Mouse (Mus musculus) midbrain, postnatal 0 days (tissue): ENCODE data around the gene Tenm2. TPM values are rescaled to one million over a fixed set of nuclear protein-coding genes. Genes with fewer than 3 reads are reported as not detected.

Source experiments
- ATAC-seq: fragments of 200-750 bp; cut with Nextera tagmentation; 2 replicates; pipeline ENCODE4 v1.8.0; 2017; ENCODE audit warnings: moderate number of reproducible peaks, mild to moderate bottlenecking, moderate TSS enrichment, moderate library complexity; ENCODE audit not compliant: low FRiP score
- DNase-seq: peaks from one replicate; pipeline ENCODE4 v3.0.0-alpha.2; 2015; ENCODE audit warnings: low spot score
- H3K27ac ChIP-seq: fragments of 300-500 bp; sonication (generic); 2 replicates; pipeline ENCODE4 v1.5.1; 2014; ENCODE audit warnings: low read depth, mild to moderate bottlenecking, low read length, mixed read lengths
- H3K27me3 ChIP-seq: fragments of 300-500 bp; sonication (generic); 2 replicates; pipeline ENCODE4 v1.6.1; 2014; ENCODE audit warnings: low read length, control low read depth, mixed read lengths; ENCODE audit not compliant: insufficient read depth
- H3K36me3 ChIP-seq: fragments of 300-500 bp; sonication (generic); 2 replicates; pipeline ENCODE4 v1.6.1; 2014; ENCODE audit warnings: low read length, control low read depth, mixed read lengths; ENCODE audit not compliant: insufficient read depth
- H3K4me1 ChIP-seq: fragments of 300-500 bp; sonication (generic); 2 replicates; pipeline ENCODE4 v1.6.1; 2014; ENCODE audit warnings: mild to moderate bottlenecking, control low read depth, antibody characterized with exemption, low read length, mixed read lengths; ENCODE audit not compliant: insufficient read depth
- H3K4me2 ChIP-seq: fragments of 300-500 bp; sonication (generic); 2 replicates; pipeline ENCODE4 v1.6.1; 2014; ENCODE audit warnings: low read depth, mild to moderate bottlenecking, low read length, mixed read lengths; ENCODE audit not compliant: poor library complexity, severe bottlenecking
- H3K4me3 ChIP-seq: fragments of 300-500 bp; sonication (generic); 2 replicates; pipeline ENCODE4 v1.5.1; 2014; ENCODE audit warnings: low read depth, mild to moderate bottlenecking, low read length, moderate library complexity
- H3K9ac ChIP-seq: fragments of 300-500 bp; sonication (generic); replicated peaks from 2 replicates; pipeline ENCODE4 v1.6.1; 2014; ENCODE audit warnings: mild to moderate bottlenecking, low read length, moderate library complexity, mixed read lengths; ENCODE audit not compliant: poor library complexity, severe bottlenecking
- H3K9me3 ChIP-seq: fragments of 300-500 bp; sonication (generic); 2 replicates; pipeline ENCODE4 v1.6.1; 2016; ENCODE audit warnings: low read length, control low read depth
- CTCF ChIP-seq: IDR thresholded peaks from 2 replicates; pipeline ENCODE4 v1.5.1; 2016; ENCODE audit warnings: antibody characterized with exemption, mild to moderate bottlenecking
- WGBS: fragments of 180-500 bp; shearing (Covaris S2); extraction: QIAGEN DNeasy Blood & Tissue Kit; methylation state at CpG from one replicate; pipeline ENCODE4 v1.1.7; 2014; 5-methylcytosine and 5-hydroxymethylcytosine counted together
- polyA plus RNA-seq: library from polyadenylated mRNA; unstranded; fragments of >200 nt; fragmentation: Nextera tagmentation; extraction: Ambion mirVana; gene quantifications from 2 replicates; pipeline ENCODE4 v1.2.1, GENCODE M21; 2015
- total RNA-seq: library from RNA; depleted of rRNA; stranded (reverse); fragments of >200 nt; gene quantifications from 2 replicates; pipeline ENCODE4 v1.2.3, GENCODE M21; 2014

Gene Tenm2
- total and polyA plus RNA-seq, 2 experiments from 2014 or later = 62.6 to 138 TPM

GRCm38 (mm10) chr11:36226061-36226460, 1009.7 kb downstream of the Tenm2 start:
- Histone ChIP-seq H3K4me2 (no peak overlapping the region), H3K9me3 (no peaks in the 10 kb centered on the region), H3K9ac (no peak overlapping the region), H3K4me3 (no peak overlapping the region), H3K27me3 (no peaks in the 10 kb centered on the region), H3K36me3 (no peaks in the 10 kb centered on the region), H3K27ac (no peak overlapping the region), H3K4me1 (no peaks in the 10 kb centered on the region; the same call in 1 of the 2 replicates)
- 38% methylated on average over 3 of the region's 3 CpGs for WGBS
- DNase-seq = no peak
- no peak for TF ChIP-seq CTCF
- no peak for ATAC-seq

- ATAC-seq (no peak), DNase-seq (no peak)
- H3K9ac ChIP-seq = no peak overlapping the region
- H3K27ac ChIP-seq = no peak overlapping the region
- no peaks in the 10 kb centered on the region for H3K9me3 ChIP-seq
- no peaks in the 10 kb centered on the region for H3K27me3 ChIP-seq
- peaks cover 6% of the 10 kb centered on the region; the same call in 1 of the 2 replicates for H3K4me1 ChIP-seq
- H3K4me3 ChIP-seq = no peak overlapping the region
- no peak for TF ChIP-seq CTCF
- H3K4me2 ChIP-seq = no peak overlapping the region
- H3K36me3 ChIP-seq = no peaks in the 10 kb centered on the region
- WGBS = 81% methylated on average over 7 of the region's 7 CpGs
These were observed 1011.9 kb downstream of the Tenm2 start for GRCm38 (mm10) chr11:36223716-36224439.

- H3K9ac ChIP-seq = no peak overlapping the region
These were observed 1013.7 kb downstream of the Tenm2 start for GRCm38 (mm10) chr11:36222071-36222470.

GRCm38 (mm10) chr11:36221271-36221975, 1014.3 kb downstream of the Tenm2 start:
- H3K36me3 ChIP-seq = no peaks in the 10 kb centered on the region
- H3K9ac ChIP-seq = 0 out of 2 replicates have a peak overlapping the region, but pooled peaks have one; percentile 5
- no peaks in the 10 kb centered on the region for H3K9me3 ChIP-seq
- no peaks in the 10 kb centered on the region for H3K27me3 ChIP-seq
- 7% methylated on average over 10 of the region's 10 CpGs for WGBS
- H3K4me3 ChIP-seq = no peak overlapping the region
- TF ChIP-seq CTCF = peak; percentile 92
- peak overlapping the region; percentile 13; the same call in 1 of the 2 replicates for H3K27ac ChIP-seq
- H3K4me1 ChIP-seq = peaks cover 6% of the 10 kb centered on the region; the same call in 1 of the 2 replicates
- peak; percentile 68 for ATAC-seq
- peak; percentile 94 for DNase-seq
- H3K4me2 ChIP-seq = peak overlapping the region; percentile 39

More at GRCm38 (mm10) chr11:36222071-36222470, 1013.7 kb downstream of the Tenm2 start:
- H3K4me2 ChIP-seq = no peak overlapping the region
- no peaks in the 10 kb centered on the region for H3K9me3 ChIP-seq
- H3K27ac ChIP-seq = 0 out of 2 replicates have a peak overlapping the region, but pooled peaks have one; percentile 13
- no peaks in the 10 kb centered on the region for H3K27me3 ChIP-seq
- no peak overlapping the region for H3K4me3 ChIP-seq
- no peak for DNase-seq
- H3K36me3 ChIP-seq = no peaks in the 10 kb centered on the region
- WGBS = 54% methylated on average over 3 of the region's 3 CpGs
- peaks cover 6% of the 10 kb centered on the region; the same call in 1 of the 2 replicates for H3K4me1 ChIP-seq
- TF ChIP-seq CTCF = no peak
- ATAC-seq = no peak

- DNase-seq (peak; percentile 58), ATAC-seq (no peak)
- H3K4me3 ChIP-seq = no peak overlapping the region
- no peaks in the 10 kb centered on the region for H3K27me3 ChIP-seq
- no peaks in the 10 kb centered on the region for H3K9me3 ChIP-seq
- H3K4me2 ChIP-seq = no peak overlapping the region
- H3K36me3 ChIP-seq = no peaks in the 10 kb centered on the region
- H3K27ac ChIP-seq = peak overlapping the region; percentile 58
- TF ChIP-seq CTCF = no peak
- H3K4me1 ChIP-seq = peaks cover 6% of the 10 kb centered on the region; the same call in 1 of the 2 replicates
- 15% methylated on average over 5 of the region's 5 CpGs for WGBS
- no peak overlapping the region for H3K9ac ChIP-seq
These were observed 1015.1 kb downstream of the Tenm2 start for GRCm38 (mm10) chr11:36220651-36221050.

- no peaks in the 10 kb centered on the region for H3K9me3 ChIP-seq
- WGBS = 77% methylated on average over 4 of the region's 4 CpGs
These were observed 1016.2 kb downstream of the Tenm2 start for GRCm38 (mm10) chr11:36219586-36219985.

More at GRCm38 (mm10) chr11:36219586-36219985, 1016.2 kb downstream of the Tenm2 start:
- H3K9ac ChIP-seq = no peak overlapping the region
- H3K4me3 ChIP-seq = no peak overlapping the region
- peaks cover 6% of the 10 kb centered on the region; the same call in 1 of the 2 replicates for H3K4me1 ChIP-seq
- DNase-seq = no peak
- TF ChIP-seq CTCF = no peak
- H3K27me3 ChIP-seq = no peaks in the 10 kb centered on the region
- no peak overlapping the region for H3K27ac ChIP-seq
- no peak for ATAC-seq
- no peak overlapping the region for H3K4me2 ChIP-seq
- H3K36me3 ChIP-seq = no peaks in the 10 kb centered on the region
